Mouse (Mus musculus) MN1 (cell line): Measurements from ENCODE around the gene Robo2.

Experiments used
- DNase-seq: peaks from one replicate; pipeline ENCODE4 v3.0.0-alpha.2; 2016; ENCODE audit warnings: low spot score

Gene Robo2

GRCm38 (mm10) chr16:73939423-73940210 lies 472.0 kb downstream of the Robo2 start:
- DNase-seq, result no peak

GRCm38 (mm10) chr16:73930323-73930722 lies 481.3 kb downstream of the Robo2 start:
- no peak for DNase-seq

- DNase-seq, result no peak
Measured at GRCm38 (mm10) chr16:73927481-73927880, 484.1 kb downstream of the Robo2 start.

GRCm38 (mm10) chr16:73915425-73915824 lies 496.2 kb downstream of the Robo2 start:
- no peak for DNase-seq

GRCm38 (mm10) chr16:73914936-73915335 lies 496.7 kb downstream of the Robo2 start:
- no peak for DNase-seq

- DNase-seq, result no peak
Measured at GRCm38 (mm10) chr16:73908504-73908903, 503.1 kb downstream of the Robo2 start.

GRCm38 (mm10) chr16:73896856-73897255 lies 514.8 kb downstream of the Robo2 start:
- DNase-seq, result no peak

GRCm38 (mm10) chr16:73881911-73882310 lies 529.7 kb downstream of the Robo2 start:
- DNase-seq, result no peak

GRCm38 (mm10) chr16:73877973-73878372 lies 533.7 kb downstream of the Robo2 start:
- no peak for DNase-seq

GRCm38 (mm10) chr16:73874991-73875390 lies 536.6 kb downstream of the Robo2 start:
- DNase-seq, result no peak

- no peak for DNase-seq
Measured at GRCm38 (mm10) chr16:73873828-73874558, 537.6 kb downstream of the Robo2 start.

GRCm38 (mm10) chr16:73870296-73870695 lies 541.3 kb downstream of the Robo2 start:
- no peak for DNase-seq

- DNase-seq, result no peak
Measured at GRCm38 (mm10) chr16:73869527-73870212, 542.0 kb downstream of the Robo2 start.

- no peak for DNase-seq
Measured at GRCm38 (mm10) chr16:73864625-73865024, 547.0 kb downstream of the Robo2 start.

- DNase-seq, result no peak
Measured at GRCm38 (mm10) chr16:73863748-73864147, 547.9 kb downstream of the Robo2 start.

- DNase-seq, result no peak
Measured at GRCm38 (mm10) chr16:73858717-73859116, 552.9 kb downstream of the Robo2 start.

GRCm38 (mm10) chr16:73855821-73856220 lies 555.8 kb downstream of the Robo2 start:
- DNase-seq, result no peak
